Mouse (Mus musculus) hindbrain, embryonic 11.5 days (tissue): ENCODE data around the gene Txndc8. TPM values are rescaled to one million over a fixed set of nuclear protein-coding genes. Genes with fewer than 3 reads are reported as not detected.

ENCODE experiments used
- ATAC-seq: fragments of 200-750 bp; cut with Nextera tagmentation; 2 replicates; pipeline ENCODE4 v1.8.0; 2017; ENCODE audit warnings: mild to moderate bottlenecking, moderate TSS enrichment, moderate library complexity; ENCODE audit not compliant: low FRiP score
- DNase-seq: peaks from one replicate; pipeline ENCODE4 v3.0.0-alpha.2; 2015; ENCODE audit warnings: low spot score
- H3K27ac ChIP-seq: fragments of 300-500 bp; sonication (generic); 2 replicates; pipeline ENCODE4 v1.5.1; 2014; ENCODE audit warnings: mild to moderate bottlenecking, low read depth, low read length
- H3K27me3 ChIP-seq: fragments of 300-500 bp; sonication (generic); 2 replicates; pipeline ENCODE4 v1.6.1; 2014; ENCODE audit warnings: mild to moderate bottlenecking, low read length, moderate library complexity, mixed read lengths; ENCODE audit not compliant: control insufficient read depth, insufficient read depth
- H3K36me3 ChIP-seq: fragments of 300-500 bp; sonication (generic); 2 replicates; pipeline ENCODE4 v1.6.1; 2014; ENCODE audit warnings: mild to moderate bottlenecking, low read length, moderate library complexity, mixed read lengths; ENCODE audit not compliant: control insufficient read depth, insufficient read depth
- H3K4me1 ChIP-seq: fragments of 300-500 bp; sonication (generic); replicated peaks from 2 replicates; pipeline ENCODE4 v1.6.1; 2014; ENCODE audit warnings: low read length, mixed read lengths; ENCODE audit not compliant: control insufficient read depth, insufficient read depth
- H3K4me2 ChIP-seq: fragments of 300-500 bp; sonication (generic); replicated peaks from 2 replicates; pipeline ENCODE4 v1.6.1; 2014; ENCODE audit warnings: mild to moderate bottlenecking, low read depth, low read length
- H3K4me3 ChIP-seq: fragments of 300-500 bp; sonication (generic); 2 replicates; pipeline ENCODE4 v1.5.1; 2014; ENCODE audit warnings: low read depth, low read length
- H3K9ac ChIP-seq: fragments of 300-500 bp; sonication (generic); 2 replicates; pipeline ENCODE4 v1.6.1; 2014; ENCODE audit warnings: low read depth, low read length
- H3K9me3 ChIP-seq: fragments of 300-500 bp; sonication (generic); 2 replicates; pipeline ENCODE4 v1.6.1; 2016; ENCODE audit warnings: low read length; ENCODE audit not compliant: control insufficient read depth
- WGBS: fragments of 180-500 bp; shearing (Covaris S2); extraction: QIAGEN DNeasy Blood & Tissue Kit; methylation state at CpG from one replicate; pipeline ENCODE4 v1.1.7; 2014; 5-methylcytosine and 5-hydroxymethylcytosine counted together
- polyA plus RNA-seq: library from polyadenylated mRNA; unstranded; fragments of >200 nt; fragmentation: Nextera tagmentation; extraction: Ambion mirVana; gene quantifications from 2 replicates; pipeline ENCODE4 v1.2.1, GENCODE M21; 2014

The Txndc8 gene
- polyA plus RNA-seq, 1 experiment from 2014 or later: not detected

DNA sequence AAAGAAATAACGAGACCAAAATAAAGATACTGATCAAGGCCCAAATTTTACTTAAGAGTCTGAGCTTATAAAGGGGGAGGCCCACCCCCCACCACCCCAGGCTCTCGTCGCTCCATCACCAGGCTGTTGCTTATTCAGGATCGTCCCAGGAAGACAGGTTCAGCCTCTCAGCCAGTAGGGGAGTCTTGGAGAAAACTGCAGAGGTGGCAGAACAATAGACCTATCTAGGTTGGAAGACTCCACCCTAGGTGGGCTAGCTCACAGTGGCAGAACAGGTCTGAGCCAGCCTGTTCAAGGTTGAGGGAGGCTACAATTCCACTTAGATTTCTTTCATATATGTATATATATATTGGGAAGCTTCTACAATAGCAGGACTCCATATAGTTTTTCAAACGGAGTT is 74.7 kb downstream of the Txndc8 start:
- 79% methylated on average over 5 of the region's 5 CpGs for WGBS
- H3K4me2 ChIP-seq: no peak overlapping the region
- no peak overlapping the region for H3K9ac ChIP-seq
- H3K4me1 ChIP-seq: no peaks in the 10 kb centered on the region
- DNase-seq (no peak), ATAC-seq (no peak)
- no peaks in the 10 kb centered on the region for H3K27me3 ChIP-seq
- H3K36me3 ChIP-seq: no peaks in the 10 kb centered on the region
- no peak overlapping the region for H3K27ac ChIP-seq
- no peaks in the 10 kb centered on the region for H3K9me3 ChIP-seq
- no peak overlapping the region for H3K4me3 ChIP-seq

Other genes with a start within 250 kb of the Txndc8 start
- 0.13 and 0.31 TPM in 2 replicates for gene D630039A03Rik, start 92.8 kb downstream of the Txndc8 start, polyA plus RNA-seq
- 393 and 394 TPM in 2 replicates for gene Txn1, start 52.7 kb downstream of the Txndc8 start, polyA plus RNA-seq
- gene Svep1, start 197.7 kb upstream of the Txndc8 start, polyA plus RNA-seq: 2.2 and 4.4 TPM in 2 replicates